Mouse (Mus musculus) heart, adult 8-10 months (tissue): ENCODE measurements at regions not wholly inside any gene's neighbourhood (a gene's known extent, or its start where the extent isn't known, plus 50 kb on each side); places are given as distances from the start of the nearest gene placed in this dataset.

Experiments used
- DNase-seq: peaks from one replicate; pipeline ENCODE4 v3.0.0; 2022; ENCODE audit warnings: low spot score

DNA sequence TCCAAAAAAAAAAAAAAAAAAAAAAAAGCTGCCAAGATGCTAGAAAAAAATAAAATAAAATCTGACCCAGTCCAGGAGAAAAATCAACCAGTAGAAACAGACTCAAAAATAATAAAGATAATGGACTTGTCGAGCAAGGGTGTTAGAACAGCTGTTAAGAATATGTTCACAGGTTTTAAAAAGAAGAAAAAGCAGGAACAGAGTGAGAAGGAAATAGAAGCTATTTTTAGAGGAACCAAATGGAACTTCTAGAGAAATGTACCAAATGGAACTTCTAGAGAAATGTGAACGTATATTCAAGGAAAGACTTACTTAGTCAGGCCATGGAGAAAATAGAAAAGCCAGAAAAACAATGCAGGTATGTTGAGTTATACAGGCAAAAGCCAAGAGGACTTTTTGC lies 662.4 kb upstream of the Jmjd1c start:
- no peak for DNase-seq

DNA sequence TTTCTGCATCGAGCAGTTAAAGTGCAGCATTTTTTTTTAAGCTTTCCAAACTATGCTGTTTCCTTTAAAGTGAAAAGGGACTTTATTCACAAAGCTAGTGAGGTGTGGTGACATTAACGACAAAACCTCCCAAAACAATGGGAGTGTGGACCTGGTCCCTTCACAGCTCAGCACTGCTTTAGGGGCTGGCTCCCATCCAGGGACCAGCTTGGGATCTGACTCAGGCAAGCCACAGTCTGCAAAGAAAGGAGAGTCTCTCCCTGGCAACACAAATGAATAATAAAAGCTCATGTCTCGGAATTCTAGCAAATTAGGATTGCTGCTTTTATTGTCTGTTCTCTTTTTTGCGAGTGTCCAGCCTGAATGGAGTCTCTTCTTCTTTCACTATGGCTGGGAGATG lies 625.2 kb upstream of the Jmjd1c start:
- DNase-seq, result no peak

GRCm38 (mm10) chr10:66472038-66472437 lies 623.9 kb upstream of the Jmjd1c start:
- no peak for DNase-seq

- no peak for DNase-seq
Observed at GRCm38 (mm10) chr10:66475187-66475735, 620.7 kb upstream of the Jmjd1c start.

GRCm38 (mm10) chr10:66490871-66491270 lies 605.1 kb upstream of the Jmjd1c start:
- DNase-seq, result no peak

GRCm38 (mm10) chr10:66491850-66492249 lies 604.1 kb upstream of the Jmjd1c start:
- DNase-seq, result no peak

GRCm38 (mm10) chr10:66539846-66540245 lies 556.1 kb upstream of the Jmjd1c start:
- no peak for DNase-seq

GRCm38 (mm10) chr10:66546656-66547055 lies 549.3 kb upstream of the Jmjd1c start:
- DNase-seq, result no peak

DNA sequence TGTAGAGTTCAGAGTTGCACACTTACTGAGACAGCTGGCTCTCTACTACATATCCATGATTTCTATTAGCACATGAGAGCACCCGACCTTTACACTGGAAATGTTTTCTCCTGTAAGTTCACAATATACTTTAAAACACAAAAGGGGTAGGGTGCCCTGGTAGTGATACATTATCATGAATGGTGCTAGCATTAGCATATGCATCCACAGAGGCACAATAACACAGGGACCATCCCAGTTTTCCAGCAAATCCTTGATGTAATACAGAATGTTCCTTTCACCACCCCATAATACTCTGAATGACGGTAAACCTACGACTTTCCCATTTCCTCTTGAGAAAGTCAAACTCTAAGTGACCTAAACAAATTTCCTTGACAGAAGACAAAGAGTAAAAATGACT lies 548.3 kb upstream of the Jmjd1c start:
- DNase-seq, result no peak

DNA sequence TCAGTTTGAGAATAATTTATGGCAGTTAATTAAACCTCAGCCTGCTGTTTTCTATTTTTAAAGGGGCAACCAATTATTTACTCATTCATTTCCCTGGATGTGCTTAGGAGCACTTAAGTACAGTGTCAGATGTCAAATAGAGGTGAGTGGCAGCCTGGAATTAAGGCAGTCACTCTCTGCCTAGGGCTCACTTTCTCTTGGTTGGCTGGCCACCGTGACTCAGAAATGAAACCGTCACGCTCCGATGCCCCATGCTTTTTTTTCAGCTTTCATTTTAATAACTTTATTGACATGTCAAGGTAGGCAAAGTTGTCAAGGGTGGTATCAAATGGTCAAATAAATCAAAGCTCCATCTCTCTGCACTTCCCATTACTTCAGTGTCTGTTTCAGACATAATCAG lies 547.9 kb upstream of the Jmjd1c start:
- no peak for DNase-seq

- DNase-seq, result no peak
Observed at GRCm38 (mm10) chr10:66552919-66553318, 543.0 kb upstream of the Jmjd1c start.

GRCm38 (mm10) chr10:66554259-66554658 lies 541.7 kb upstream of the Jmjd1c start:
- no peak for DNase-seq

DNA sequence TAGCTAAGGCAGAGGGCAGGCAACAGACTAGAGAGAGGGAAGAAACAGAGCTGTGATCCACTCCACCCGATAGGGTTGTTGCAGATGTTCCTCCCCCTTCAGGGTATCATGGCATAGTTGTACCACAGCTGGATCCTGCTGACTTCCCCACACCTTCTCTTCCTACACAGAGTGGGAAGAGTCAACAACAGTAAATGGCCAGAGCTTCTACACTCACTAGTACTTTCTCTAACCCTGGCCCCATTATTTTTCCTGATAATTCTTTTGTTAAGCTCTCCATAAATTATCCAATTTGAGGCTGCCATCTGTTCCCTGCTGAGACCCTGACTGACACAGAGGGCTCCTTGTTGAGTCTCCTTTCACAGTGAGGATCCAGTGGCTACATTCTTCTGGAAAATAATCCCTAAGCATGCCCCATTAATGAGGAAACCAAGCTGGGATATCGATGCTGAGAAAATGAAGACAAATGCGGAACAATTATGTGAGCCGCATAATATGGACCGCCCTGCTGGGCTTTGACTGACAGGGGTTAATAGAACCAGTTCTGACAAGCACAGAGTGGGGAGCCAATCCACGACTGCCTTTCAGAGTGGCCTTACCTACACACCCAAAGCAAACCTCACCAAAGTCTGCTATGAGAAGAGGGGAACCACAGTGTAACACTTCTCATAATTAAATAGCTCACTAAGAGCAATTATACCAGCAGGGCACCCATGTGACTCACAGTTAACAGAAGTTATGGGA lies 537.7 kb upstream of the Jmjd1c start:
- DNase-seq, result no peak

DNA sequence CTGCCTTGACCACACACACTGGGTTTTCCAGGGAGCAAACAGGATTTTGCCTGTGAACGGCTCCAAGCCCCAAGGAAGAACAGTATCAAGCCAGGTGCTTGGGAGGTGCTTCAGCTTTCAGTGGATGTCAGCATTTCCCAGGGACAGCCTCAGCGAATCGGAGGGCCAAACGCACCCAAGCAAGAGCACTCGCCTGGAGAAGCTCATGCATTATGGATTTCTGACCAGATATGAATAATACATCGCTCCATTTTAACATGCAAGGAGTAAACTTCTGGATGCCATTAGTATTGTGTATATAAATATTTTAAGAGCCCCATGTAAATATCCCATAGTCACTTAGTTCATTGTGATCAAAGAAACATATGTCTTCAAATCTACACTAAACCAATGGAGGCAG lies 530.6 kb upstream of the Jmjd1c start:
- no peak for DNase-seq

- DNase-seq, result no peak
Observed at GRCm38 (mm10) chr10:66574846-66575535, 520.9 kb upstream of the Jmjd1c start.

- peak; percentile 9 for DNase-seq
Observed at GRCm38 (mm10) chr10:66593001-66593400, 502.9 kb upstream of the Jmjd1c start.

GRCm38 (mm10) chr10:66593506-66593905 lies 502.4 kb upstream of the Jmjd1c start:
- no peak for DNase-seq

DNA sequence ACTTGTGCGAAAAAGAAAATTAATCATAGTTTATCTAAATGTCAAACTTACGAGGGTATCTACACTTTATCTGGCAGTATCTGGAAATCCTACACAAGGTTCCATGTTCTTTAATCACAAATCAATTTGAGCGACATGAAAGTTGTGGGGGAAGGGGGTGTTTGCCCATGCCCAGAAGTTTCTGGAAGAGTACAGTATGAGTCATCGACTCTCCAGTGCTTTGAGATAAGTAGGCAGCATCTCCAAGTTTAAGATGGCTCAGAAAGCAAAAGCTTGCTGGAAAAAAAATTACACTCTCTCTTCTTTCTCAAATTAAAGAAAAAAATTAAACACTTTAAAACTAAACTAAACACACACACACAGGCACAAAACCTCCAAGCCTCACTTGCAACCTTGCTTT lies 498.0 kb upstream of the Jmjd1c start:
- DNase-seq, result no peak

DNA sequence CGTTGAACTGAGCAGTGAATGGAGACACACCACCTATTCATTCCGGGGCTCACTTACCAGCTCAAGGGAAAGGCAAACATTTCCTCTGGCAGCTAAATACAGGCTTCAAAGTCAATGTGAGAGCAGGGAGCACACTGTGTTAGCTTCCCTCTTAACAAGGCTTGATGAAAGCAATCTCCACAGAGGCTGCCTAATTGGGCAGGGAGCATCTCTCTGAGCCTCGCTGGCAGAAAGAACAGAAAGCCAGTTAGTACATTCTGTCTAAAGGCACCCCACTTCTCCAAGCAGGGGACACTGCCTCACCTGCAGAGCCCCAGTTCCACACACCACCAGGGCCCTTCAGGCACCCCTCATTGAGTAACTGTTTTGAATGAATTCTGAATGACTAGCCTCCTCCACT lies 488.8 kb upstream of the Jmjd1c start:
- no peak for DNase-seq

DNA sequence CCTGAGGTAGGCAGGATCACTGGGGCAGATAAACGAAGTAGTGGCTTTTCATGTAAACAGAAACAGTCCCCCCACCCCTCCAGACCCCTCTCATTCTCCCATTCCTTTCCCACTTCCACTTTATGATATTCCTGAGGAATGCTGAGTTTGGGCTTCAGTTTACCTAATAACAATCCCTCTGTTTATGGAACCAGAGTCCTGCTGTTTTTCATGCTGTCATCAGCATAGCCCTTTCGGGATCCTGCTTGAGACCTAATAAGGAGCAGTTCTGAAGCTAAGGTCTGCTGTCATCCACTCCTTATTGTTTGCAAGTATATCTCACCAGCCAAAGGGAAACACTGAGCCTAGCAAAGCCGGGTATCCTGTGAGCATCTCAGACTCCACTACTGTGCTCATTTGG lies 479.6 kb upstream of the Jmjd1c start:
- DNase-seq, result no peak

GRCm38 (mm10) chr10:66630996-66631395 lies 464.9 kb upstream of the Jmjd1c start:
- DNase-seq, result no peak

DNA sequence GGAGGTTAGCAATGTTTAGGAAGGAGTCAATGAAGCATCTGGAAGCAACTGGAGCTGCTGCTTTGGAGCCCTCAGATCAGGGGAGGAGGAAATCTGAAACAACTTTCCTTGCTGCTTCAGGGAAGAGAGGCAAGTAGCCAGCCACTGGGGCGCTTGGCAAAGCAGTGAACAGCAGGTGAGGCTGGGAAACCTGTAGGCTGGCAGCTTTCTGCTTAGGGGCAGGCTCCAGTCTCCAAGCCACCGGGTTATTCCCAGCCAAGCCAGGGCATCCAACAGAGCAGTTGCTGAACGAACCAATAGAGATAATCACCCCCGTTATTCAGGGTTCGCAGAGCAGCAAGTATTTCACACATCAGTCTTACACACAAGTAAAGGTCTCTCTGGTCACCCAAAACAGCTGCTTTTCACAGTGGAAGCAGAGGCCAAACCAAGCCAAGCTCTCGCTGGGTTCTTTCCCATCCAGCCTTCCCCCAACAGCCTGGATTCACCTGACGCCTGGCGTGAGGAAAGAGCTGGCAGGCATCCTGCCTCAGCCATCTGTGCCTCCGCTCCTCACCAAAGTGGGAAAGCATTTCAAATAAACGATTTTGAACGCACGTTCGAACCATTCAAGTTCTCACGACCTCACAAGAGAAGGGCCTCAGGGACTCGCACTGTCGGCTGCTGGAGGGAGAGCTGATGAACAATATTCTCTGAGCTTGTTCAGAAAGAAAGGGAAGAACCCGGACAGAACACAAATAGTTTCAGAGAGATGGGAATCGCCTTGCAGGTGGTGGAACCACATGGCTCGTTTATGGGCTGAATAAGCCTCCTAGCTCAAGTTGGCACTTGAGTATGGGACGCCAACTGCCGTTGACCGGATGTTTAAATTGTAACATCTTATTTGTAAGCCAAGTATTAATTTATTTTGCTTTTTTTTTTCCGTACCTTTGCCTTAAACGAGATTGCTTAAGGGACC lies 454.8 kb upstream of the Jmjd1c start:
- no peak for DNase-seq
